Mouse (Mus musculus) lung, postnatal 0 days (tissue): ENCODE results near the gene Ints3. TPM values are rescaled to one million over a fixed set of nuclear protein-coding genes. Genes with fewer than 3 reads are reported as not detected.

ENCODE experiments used
- ATAC-seq: fragments of 200-750 bp; cut with Nextera tagmentation; 2 replicates; pipeline ENCODE4 v1.8.0; 2017; ENCODE audit warnings: moderate library complexity
- DNase-seq: peaks from one replicate; pipeline ENCODE4 v3.0.0-alpha.2; 2016; ENCODE audit warnings: low spot score
- H3K27ac ChIP-seq: fragments of 300-500 bp; sonication (generic); 2 replicates; pipeline ENCODE4 v1.5.1; 2014; ENCODE audit warnings: antibody characterized with exemption, mild to moderate bottlenecking, low read length, mixed read lengths
- H3K27me3 ChIP-seq: fragments of 300-500 bp; sonication (generic); replicated peaks from 2 replicates; pipeline ENCODE4 v1.6.1; 2014; ENCODE audit warnings: low read length, mixed read lengths; ENCODE audit not compliant: insufficient read depth
- H3K36me3 ChIP-seq: fragments of 300-500 bp; sonication (generic); 2 replicates; pipeline ENCODE4 v1.6.1; 2014; ENCODE audit warnings: low read length, mixed read lengths; ENCODE audit not compliant: insufficient read depth
- H3K4me1 ChIP-seq: fragments of 300-500 bp; sonication (generic); 2 replicates; pipeline ENCODE4 v1.6.1; 2014; ENCODE audit warnings: antibody characterized with exemption, low read depth, low read length, mixed read lengths; ENCODE audit not compliant: insufficient read depth
- H3K4me2 ChIP-seq: fragments of 300-500 bp; sonication (generic); replicated peaks from 2 replicates; pipeline ENCODE4 v1.6.1; 2014; ENCODE audit warnings: low read depth, mild to moderate bottlenecking, low read length, moderate library complexity, mixed read lengths
- H3K4me3 ChIP-seq: fragments of 300-500 bp; sonication (generic); 2 replicates; pipeline ENCODE4 v1.5.1; 2014; ENCODE audit warnings: low read depth, low read length
- H3K9ac ChIP-seq: fragments of 300-500 bp; sonication (generic); replicated peaks from 2 replicates; pipeline ENCODE4 v1.6.1; 2014; ENCODE audit warnings: low read depth, mild to moderate bottlenecking
- H3K9me3 ChIP-seq: fragments of 300-500 bp; sonication (generic); 2 replicates; pipeline ENCODE4 v1.6.1; 2016; ENCODE audit warnings: low read length, mixed read lengths
- CTCF ChIP-seq: IDR thresholded peaks from 2 replicates; pipeline ENCODE4 v1.5.1; 2016; ENCODE audit warnings: antibody characterized with exemption, mild to moderate bottlenecking
- EP300 ChIP-seq: IDR thresholded peaks from 2 replicates; pipeline ENCODE4 v1.6.1; 2016; ENCODE audit warnings: antibody characterized with exemption, mild to moderate bottlenecking, control low read depth
- WGBS: fragments of 180-500 bp; shearing (Covaris S2); extraction: QIAGEN DNeasy Blood & Tissue Kit; methylation state at CpG from one replicate; pipeline ENCODE4 v1.1.7; 2014; 5-methylcytosine and 5-hydroxymethylcytosine counted together
- polyA plus RNA-seq: library from polyadenylated mRNA; unstranded; fragments of >200 nt; fragmentation: Nextera tagmentation; extraction: Ambion mirVana; gene quantifications from 2 replicates; pipeline ENCODE4 v1.2.1, GENCODE M21; 2015

Gene Ints3
- polyA plus RNA-seq, 1 experiment from 2014 or later: 10.6 TPM

GRCm38 (mm10) chr3:90425499-90425898 is 7.9 kb downstream of the Ints3 start:
- H3K4me1 ChIP-seq: peaks cover 11% of the 10 kb centered on the region; the same call in 1 of the 2 replicates
- TF ChIP-seq EP300: no peak
- no peak for TF ChIP-seq CTCF
- no peak overlapping the region for H3K9ac ChIP-seq
- no peak overlapping the region for H3K27ac ChIP-seq
- no peak overlapping the region for H3K4me3 ChIP-seq
- H3K4me2 ChIP-seq: no peak overlapping the region
- no peaks in the 10 kb centered on the region for H3K9me3 ChIP-seq
- DNase-seq (no peak), ATAC-seq (no peak)
- no peaks in the 10 kb centered on the region for H3K27me3 ChIP-seq
- 80% methylated on average over 2 of the region's 2 CpGs for WGBS
- peaks cover 3% of the 10 kb centered on the region; the same call in 1 of the 2 replicates for H3K36me3 ChIP-seq

GRCm38 (mm10) chr3:90423549-90423948 is 9.9 kb downstream of the Ints3 start:
- Histone ChIP-seq H3K4me2 (no peak overlapping the region), H3K27me3 (no peaks in the 10 kb centered on the region), H3K9me3 (no peaks in the 10 kb centered on the region), H3K27ac (no peak overlapping the region), H3K9ac (no peak overlapping the region), H3K4me3 (no peak overlapping the region), H3K36me3 (peaks cover 3% of the 10 kb centered on the region; the same call in 1 of the 2 replicates), H3K4me1 (peaks cover 5% of the 10 kb centered on the region; the same call in 1 of the 2 replicates)
- ATAC-seq: no peak
- no peak for DNase-seq
- TF ChIP-seq EP300 (no peak), CTCF (no peak)

GRCm38 (mm10) chr3:90420696-90421095 is 12.7 kb downstream of the Ints3 start:
- Histone ChIP-seq H3K36me3 (peaks cover 9% of the 10 kb centered on the region; the same call in 1 of the 2 replicates), H3K9ac (no peak overlapping the region), H3K4me1 (no peaks in the 10 kb centered on the region; the same call in 1 of the 2 replicates), H3K9me3 (no peaks in the 10 kb centered on the region), H3K4me2 (no peak overlapping the region), H3K4me3 (no peak overlapping the region), H3K27ac (no peak overlapping the region), H3K27me3 (no peaks in the 10 kb centered on the region)
- no peak for DNase-seq
- WGBS: 79% methylated on average over 6 of the region's 6 CpGs
- no peak for TF ChIP-seq EP300
- no peak for ATAC-seq

GRCm38 (mm10) chr3:90413011-90413396 is 20.4 kb downstream of the Ints3 start:
- no peak overlapping the region for H3K4me3 ChIP-seq
- 28% methylated on average over 3 of the region's 3 CpGs for WGBS
- no peaks in the 10 kb centered on the region for H3K9me3 ChIP-seq
- no peak overlapping the region for H3K4me2 ChIP-seq
- no peaks in the 10 kb centered on the region for H3K4me1 ChIP-seq
- TF ChIP-seq EP300 (no peak), CTCF (no peak)
- H3K27me3 ChIP-seq: no peaks in the 10 kb centered on the region
- no peak overlapping the region for H3K27ac ChIP-seq
- H3K36me3 ChIP-seq: peaks cover 18% of the 10 kb centered on the region; the same call in 1 of the 2 replicates
- DNase-seq (peak; percentile 14), ATAC-seq (peak; percentile 44)
- H3K9ac ChIP-seq: no peak overlapping the region

GRCm38 (mm10) chr3:90412312-90413010 is 21.0 kb downstream of the Ints3 start:
- WGBS: 36% methylated on average over 5 of the region's 5 CpGs
- Histone ChIP-seq H3K36me3 (peaks cover 19% of the 10 kb centered on the region; the same call in 1 of the 2 replicates), H3K4me3 (no peak overlapping the region), H3K9me3 (no peaks in the 10 kb centered on the region), H3K4me1 (no peaks in the 10 kb centered on the region), H3K27ac (no peak overlapping the region), H3K9ac (no peak overlapping the region), H3K4me2 (no peak overlapping the region), H3K27me3 (no peaks in the 10 kb centered on the region)
- ATAC-seq: peak; percentile 81
- DNase-seq: peak; percentile 87
- no peak for TF ChIP-seq EP300
- TF ChIP-seq CTCF: peak; percentile 97

GRCm38 (mm10) chr3:90408721-90409120 is 24.7 kb downstream of the Ints3 start:
- Histone ChIP-seq H3K4me1 (no peaks in the 10 kb centered on the region), H3K4me2 (no peak overlapping the region), H3K27ac (no peak overlapping the region), H3K27me3 (no peaks in the 10 kb centered on the region), H3K9ac (no peak overlapping the region), H3K9me3 (no peaks in the 10 kb centered on the region), H3K4me3 (no peak overlapping the region), H3K36me3 (peaks cover 34% of the 10 kb centered on the region)
- no peak for ATAC-seq
- DNase-seq: no peak
- WGBS: 83% methylated on average over 3 of the region's 3 CpGs
- TF ChIP-seq CTCF: no peak
- TF ChIP-seq EP300: no peak
